Mouse (Mus musculus) Muller cell, postnatal 12 days (primary cell): ENCODE data around the gene Tmem128.
A peak's percentile ranks its signal among the peaks of the same experiment; 100 is the strongest.

Source experiments
- DNase-seq: peaks from one replicate; pipeline ENCODE4 v3.0.0-alpha.2; 2015; ENCODE audit errors: inconsistent ontology term

Tmem128 gene

DNA sequence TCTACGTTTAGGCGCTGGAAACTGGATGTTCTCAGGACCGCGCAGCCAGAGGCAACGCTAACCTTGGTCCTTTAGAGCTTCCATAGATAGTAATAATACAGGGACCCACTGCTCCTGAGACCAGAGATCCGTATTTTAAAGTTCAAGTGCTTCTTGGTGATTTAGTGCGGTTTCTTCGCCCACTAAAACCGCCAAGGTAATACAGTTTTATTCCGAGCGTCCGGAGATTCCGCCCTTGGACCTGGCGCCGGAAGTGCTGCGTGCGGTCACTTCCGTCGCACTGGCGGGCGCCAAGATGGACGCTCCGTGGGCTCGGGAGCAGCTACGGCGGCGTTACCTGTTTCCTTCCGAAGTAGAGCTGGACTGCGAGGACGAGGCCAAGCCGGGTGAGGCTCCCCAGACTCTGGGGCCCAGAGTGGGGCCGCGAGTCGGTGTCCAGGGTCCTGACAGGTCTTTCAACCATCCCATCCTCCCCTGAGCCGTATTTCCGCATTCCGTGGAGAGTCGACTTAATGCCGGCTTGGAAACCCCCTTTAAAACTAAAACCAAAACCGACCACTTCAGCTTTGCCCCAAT lies at the start of gene Tmem128:
Tmem128 (plus strand) TSS at position 79 of the 576 bp plus-strand sequence.
- DNase-seq, result peak; percentile 77

DNA sequence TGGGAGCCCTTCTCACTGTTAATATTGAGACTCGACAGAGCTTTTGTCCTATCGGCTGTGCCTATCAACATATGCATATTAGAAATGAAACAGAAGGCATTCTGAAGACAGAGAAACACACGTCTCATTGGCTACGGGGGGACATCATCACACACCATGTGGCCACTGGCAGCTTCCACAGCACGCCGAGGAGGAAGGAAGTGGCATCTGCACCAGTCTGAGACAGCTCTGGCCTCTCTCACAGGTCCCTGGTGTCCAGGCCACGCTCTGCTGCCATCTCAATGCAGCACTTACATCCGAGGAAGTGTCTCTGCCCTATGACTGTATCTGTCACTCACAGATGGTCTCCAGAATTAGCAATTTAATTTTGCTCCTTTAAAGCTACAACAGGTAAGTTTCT lies 48.3 kb upstream of the Tmem128 start:
- no peak for DNase-seq

DNA sequence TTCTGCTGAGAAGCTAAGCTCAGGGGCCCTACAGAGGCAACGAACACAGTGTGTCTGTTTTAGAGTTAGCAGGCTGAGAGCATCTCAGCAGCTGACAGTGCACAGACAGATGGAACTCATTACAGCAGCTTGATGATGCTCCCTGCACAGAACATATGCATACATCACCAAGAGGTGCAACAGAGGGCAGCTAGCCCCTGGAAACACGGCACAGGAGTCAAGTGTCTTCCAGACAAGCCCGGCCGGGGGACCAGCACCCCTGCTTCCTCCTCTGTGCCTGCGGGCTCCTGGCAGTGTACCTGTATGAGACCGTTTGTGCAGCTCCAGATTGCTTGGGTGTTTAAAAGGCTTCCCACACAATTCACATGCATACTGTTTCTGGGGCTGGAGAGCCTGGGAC lies 47.0 kb upstream of the Tmem128 start:
- DNase-seq, result no peak

DNA sequence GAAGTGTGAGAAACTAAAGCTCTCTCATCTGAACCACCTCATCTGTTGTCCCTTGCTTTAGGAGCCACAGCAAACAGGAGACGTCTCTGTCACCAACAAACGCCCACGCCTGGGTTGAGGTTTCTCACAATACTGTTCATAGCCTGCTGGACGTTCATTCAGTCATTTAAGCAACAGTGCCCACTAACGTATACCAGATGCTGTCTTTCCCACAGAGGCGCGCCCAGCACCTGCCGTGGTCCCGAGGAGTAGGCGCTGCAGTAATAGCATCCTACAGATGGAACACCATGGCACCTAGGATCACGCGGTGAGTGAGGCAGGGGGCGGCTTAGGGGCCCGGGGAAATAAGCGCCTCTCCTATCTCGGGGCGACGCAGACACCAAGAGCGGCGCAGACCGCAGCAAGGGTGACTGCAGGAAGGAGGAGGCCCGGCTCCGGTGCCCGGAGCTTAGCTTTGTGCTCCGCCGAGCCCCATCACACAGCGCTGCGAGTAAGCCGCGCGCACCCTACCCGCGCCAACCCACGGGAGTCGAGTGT lies 40.1 kb upstream of the Tmem128 start:
- DNase-seq, result peak; percentile 78

DNA sequence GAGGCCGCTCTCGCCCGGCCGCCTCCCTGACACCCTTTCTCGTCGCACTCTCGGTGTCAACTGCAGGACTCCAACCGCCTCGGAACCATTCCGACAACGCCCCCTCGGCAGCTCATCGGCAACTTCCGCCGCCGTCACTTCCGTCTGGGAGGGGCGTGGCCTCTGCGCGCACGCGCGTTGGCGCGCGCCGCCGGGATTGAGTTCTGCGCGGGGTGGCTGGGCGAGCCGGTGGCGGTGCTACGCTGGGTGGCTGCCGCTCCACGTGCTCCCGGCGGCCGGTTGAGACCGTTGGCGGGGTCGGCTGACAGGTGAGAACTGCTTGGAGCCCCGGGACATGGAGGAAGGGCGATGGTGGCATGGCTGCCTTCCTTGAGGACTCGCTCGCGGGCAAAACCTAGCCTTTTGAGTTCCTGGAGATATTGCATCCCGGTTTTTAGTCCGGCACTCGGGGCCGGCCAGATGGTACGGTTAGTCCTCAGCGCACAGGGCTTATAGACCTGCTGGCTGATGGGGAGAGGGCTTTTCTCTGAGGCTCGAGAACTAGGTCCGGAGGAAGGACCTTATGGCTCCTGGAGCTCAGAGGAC lies 39.6 kb upstream of the Tmem128 start, which contains the start of the genes Zbtb49 and Lyar:
Zbtb49 (minus strand) TSS at position 130 of the 585 bp plus-strand sequence.
Lyar (plus strand) TSS at position 143 of the 585 bp plus-strand sequence.
- DNase-seq, result peak; percentile 96

DNA sequence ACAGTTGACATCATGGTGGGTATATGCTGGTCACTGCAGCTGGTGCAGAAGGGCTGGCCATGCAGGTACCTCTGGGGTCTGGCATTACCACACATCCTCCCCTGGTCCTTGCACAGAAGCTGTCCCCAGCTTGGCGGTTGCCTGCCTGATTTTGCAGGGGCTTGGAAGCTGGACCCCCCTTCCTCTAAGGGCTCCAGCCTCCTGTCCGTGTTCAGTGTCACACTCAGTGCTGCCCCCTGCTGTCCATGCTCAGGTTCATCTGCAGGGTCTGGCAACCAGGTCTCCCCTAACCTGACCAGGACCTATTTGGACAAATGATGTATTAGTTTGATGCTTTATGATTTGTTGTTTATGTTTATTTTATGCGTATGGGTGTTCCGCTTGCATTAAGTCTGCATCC lies 24.6 kb upstream of the Tmem128 start:
- DNase-seq, result no peak

DNA sequence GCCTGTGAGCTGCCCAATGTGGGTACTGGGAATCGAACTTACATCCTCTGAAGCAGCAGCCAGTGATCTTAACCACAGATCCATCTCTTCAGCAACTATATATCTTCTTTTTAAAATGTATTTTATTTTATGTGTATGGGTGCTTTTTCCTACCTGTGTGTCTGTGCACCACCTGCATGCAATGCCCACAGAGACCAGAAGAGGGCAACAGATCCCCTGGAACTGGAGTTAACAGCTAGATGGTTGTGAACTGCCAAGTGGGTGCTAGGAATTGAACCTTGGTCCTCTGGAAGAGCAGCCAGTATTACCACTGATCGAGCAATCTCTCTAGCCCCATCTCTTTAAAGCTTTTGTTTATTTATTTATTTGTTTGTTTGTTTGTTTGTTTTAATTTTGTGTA lies 23.4 kb upstream of the Tmem128 start:
- DNase-seq, result no peak

DNA sequence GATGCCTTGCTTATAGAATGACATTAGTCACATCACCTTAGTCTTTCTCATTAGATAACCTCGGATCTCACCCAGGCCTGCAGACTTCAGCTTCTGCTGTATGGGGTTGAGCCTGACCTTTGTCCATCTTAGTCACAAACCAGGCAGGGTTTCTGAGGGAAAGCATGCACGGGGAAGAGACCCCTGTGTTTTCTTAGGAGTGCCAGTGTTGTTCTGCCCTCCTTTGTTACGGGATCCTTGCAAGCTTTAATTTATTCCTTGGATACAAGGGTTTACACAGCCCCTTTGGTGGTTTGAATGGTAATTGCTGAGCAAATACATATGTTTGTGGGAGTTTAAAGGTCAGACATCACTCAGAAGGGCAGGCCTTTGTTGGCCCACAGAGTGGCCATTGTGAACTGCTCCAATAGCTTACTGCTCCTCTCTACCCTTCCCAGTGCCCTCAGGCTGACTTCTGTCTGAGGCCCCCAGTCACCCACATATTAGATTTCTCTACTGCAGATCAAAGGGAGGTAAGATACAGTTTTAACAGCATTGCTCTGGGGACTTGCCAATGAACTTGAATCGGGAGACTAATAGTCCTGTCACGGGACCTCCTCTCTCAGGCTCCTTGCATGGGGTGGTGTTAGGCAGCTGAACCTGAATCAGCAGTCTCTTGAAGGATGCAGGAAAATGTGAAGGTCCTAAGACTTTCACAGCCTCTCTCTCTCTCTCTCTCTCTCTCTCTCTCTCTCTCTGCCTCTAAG lies 19.1 kb upstream of the Tmem128 start:
- DNase-seq, result no peak

DNA sequence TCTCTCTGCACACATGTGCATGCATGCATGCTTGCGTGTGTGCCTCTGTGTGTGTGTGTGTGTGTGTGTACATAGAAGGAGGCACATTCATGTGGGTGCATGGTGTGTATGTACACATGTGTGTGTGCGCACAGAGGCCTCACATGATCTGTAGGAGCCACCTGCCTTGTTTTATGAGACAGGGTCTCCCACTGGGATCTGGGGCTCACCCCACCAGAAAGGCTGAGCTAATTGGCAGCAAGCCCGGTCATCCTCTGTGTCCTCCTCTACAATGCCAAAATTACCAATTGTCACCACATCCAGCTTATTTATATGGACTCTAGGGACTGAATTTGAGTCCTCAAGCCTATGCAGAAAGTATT lies 18.5 kb upstream of the Tmem128 start:
- no peak for DNase-seq

DNA sequence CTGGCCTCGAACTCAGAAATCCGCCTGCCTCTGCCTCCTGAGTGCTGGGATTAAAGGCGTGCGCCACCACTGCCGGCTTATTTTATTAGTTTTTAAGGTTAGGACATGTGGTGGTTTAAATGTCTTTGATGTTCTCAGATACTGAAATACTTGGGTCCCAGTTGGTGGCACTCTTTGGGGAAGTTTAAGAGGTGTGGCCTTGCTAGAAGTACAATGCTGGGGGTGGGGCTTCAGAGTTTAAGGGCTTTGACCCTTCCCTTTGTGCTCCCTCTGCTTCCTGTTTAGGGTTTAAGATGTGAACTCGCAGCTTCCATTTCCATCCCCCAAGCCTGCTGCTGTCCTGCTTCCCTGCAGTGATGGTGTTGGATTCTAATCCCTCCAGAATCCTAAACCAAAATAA lies 18.0 kb upstream of the Tmem128 start:
- no peak for DNase-seq

DNA sequence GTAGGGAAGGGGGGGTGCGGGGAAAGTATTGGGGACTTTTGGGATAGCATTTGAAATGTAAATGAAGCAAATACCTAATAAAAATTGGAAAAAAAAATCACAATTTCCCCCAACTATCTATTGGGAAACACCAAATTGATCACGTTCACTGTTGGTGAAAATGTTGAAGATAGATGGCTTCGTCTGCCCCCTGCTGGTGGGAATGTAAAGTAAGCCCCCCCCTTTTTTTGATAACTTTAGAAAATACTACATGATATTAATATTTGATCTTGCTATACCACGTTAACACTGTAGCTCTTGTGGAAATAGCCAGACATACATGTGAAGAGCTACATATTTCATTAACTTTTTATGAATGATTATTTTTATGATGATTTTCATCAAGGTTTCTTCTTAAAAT lies 4.8 kb upstream of the Tmem128 start:
- no peak for DNase-seq

DNA sequence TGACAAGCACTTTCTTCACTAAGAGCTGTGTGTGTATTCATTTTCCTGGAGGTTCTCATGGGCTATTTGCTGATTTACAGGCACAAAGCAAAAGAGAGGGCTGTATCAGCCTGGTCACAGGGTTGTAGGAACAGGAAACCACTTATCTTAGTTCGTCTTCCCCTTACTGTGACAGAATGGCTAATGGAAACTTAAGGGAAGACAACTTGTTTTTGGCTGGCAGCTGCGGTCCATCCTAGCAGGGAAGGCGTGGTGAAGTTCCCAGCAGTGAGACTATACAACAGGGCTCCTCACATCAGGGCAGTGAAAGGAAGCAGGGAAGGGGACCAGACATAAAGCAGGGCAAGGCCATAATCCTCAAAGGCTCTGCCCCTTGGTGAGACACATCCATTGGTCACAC lies 4.3 kb upstream of the Tmem128 start:
- DNase-seq, result no peak

DNA sequence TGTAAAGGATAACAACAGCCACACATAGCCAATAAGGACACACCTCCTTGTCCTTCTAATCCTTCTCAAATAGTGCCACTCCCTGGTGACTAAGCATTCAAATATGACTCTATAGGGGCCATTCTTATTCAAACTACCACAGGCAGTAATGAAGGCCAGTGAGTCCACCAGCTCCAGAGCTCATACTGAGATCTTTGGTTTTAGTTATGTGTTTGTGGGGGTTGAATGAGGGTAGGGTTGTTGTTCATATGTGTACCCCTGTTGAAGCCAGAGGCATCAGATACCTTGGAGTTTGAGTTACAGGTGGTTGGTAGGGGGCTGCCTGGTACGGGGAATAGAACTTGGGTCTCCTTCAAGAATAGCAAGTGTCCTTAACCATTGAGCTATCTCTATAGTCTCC lies 3.4 kb upstream of the Tmem128 start:
- DNase-seq, result no peak

DNA sequence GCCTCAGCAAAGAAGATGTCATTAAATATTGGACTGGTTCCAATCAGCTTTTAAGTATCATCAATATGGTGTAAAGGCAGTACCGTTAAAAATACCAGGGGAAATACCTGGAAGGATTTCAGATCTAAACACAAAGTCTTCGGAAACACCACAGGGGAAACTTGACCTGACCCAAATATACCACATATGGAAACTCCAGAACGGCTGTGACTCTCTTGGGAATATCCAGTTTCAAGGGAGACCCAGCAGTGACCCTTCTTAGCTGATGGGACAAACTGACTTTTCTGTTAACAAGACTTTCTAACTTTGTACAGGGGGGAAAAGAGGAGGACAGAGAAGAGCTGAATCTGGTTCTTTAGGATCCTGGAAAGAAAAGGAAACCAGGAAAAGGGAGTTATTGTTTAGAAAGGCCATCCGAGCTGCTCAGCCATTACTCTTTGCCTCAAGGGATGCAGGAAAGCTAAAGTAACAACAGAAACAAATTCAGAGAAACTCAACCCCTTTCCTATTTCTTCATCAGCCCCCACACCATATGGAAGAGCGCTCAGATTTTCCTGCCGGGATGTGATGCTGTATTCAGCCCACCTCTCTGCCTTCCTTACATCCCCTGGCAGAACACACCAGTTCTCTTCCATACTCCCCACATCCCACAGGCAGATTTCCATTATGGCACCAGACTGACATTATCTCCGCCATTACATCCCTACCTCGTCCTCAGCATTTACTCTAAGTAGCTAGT lies 1.8 kb upstream of the Tmem128 start:
- DNase-seq, result no peak

DNA sequence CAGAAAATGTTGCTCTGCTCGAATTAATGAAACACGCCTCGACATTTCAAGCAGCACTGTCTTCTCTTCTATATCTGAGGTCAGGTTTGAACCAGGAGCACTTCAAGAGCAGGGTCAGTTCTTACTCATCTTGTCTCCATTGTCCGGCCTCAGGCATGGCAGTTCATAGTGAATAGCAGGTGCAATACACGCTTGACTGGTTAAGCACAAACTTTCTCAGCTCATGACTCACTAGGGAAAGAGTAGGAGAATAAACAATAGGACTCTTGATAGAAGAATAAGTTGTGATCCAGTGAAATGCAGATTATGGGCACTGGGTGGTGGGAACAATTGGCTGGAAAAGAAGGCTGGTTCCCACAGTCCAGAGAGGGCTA lies 1.2 kb upstream of the Tmem128 start:
- peak; percentile 85 for DNase-seq

DNA sequence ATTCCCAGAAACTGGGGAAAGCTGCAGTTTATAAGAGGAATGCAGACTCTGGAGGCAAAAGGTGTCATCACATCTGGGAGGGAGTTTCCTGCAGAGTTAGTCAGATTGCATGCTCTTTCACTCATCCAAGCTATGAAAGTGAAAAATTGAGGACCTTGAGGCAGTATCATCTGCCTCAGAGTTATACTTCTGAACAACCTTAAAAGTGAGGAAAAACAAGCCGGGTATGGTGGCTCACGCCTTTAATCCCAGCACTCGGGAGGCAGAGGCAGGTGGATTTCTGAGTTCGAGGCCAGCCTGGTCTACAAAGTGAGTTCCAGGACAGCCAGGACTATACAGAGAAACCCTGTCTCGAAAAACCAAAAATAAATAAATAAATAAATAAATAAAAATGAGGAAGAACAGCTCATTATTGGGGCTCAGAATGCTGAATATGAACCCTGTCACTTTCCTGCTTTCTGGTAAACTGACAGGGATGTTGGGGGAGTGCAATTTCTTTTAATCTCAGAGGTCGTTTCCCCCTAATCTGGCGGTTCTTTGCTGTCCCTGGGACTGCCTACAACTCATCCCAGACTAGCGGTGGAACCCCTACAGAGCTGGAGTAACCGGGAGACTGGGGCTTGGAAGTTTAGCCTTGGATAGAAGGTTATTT lies 404 bp upstream of the Tmem128 start:
- no peak for DNase-seq

DNA sequence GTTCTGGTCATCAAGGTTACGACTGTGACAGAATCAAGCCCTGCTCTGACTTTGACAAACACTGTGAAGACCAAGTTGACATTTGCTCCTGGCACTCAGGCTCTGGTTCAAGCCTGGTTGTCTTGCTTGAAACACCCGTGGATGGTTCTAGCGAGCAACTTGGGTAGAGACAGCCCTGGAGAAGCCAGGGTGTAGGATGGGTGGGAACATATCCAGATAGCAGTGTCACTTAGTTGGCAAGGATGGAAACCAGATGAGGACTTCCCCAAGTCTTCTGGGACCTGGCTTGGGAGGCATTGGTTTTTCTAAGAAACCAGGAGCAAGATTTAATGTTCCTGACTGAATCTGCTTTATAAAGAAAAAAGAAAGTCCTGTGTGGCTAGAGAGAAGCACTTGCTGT lies 11.0 kb downstream of the Tmem128 start:
- DNase-seq, result no peak

DNA sequence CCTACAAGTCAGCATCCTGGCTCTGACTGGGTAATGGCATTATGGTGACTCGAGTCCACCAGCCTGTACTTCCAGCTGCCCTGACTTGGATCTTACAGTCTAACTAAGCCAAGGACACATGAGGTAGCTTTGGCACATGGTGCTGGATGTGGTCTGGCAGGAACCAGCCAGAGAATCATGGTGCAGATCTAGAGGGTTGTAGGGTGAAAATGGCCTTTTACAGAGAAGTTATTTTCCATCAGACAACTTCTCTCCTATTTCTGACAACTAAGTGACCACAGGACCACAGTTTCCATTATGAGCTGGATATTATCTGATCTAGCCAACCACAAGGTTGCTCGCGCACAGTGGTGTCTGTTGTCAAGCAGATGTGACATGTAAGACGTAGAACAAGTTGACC lies 13.8 kb downstream of the Tmem128 start:
- DNase-seq, result no peak

DNA sequence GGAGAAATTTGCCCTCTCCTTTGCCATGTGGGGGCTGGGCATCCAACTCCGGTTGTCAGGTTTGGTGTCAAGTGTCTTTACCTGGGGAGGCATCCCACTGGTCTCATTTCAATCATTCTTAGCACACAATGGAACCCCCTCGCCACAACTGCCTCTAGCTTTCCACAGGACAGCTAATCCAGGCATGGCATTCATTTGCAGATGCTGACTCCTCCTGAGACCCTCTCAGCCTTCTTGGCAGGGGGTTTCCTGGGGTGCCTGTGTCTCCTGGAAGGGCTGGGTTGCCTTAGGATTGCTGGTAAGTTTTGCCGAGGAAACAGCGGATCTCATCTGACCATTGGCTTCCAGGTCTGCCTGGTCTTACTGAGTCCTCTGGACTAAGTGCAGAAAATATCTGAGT lies 15.8 kb downstream of the Tmem128 start, which contains the start of gene Otop1:
Otop1 (plus strand) TSS at position 202 of the 400 bp plus-strand sequence.
- no peak for DNase-seq

DNA sequence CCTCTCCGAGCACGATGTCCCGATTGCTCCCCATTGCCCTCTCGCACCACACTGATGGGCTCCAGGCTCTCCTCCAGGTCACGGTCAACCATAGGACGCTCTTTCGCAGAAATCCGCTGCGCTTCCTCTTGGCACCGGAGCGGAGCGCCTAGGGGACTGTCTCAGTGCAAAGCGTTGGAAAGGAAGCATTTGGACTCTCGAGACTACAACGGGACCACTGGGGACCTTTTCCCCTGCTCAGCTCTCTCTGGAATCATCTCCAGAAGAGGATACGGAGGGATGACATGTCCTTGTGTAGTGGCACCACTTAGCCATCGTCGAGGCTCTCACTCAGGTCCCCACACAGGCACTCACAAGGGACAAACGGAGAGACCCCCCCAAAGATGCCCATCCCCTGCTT lies 16.5 kb downstream of the Tmem128 start:
- no peak for DNase-seq

DNA sequence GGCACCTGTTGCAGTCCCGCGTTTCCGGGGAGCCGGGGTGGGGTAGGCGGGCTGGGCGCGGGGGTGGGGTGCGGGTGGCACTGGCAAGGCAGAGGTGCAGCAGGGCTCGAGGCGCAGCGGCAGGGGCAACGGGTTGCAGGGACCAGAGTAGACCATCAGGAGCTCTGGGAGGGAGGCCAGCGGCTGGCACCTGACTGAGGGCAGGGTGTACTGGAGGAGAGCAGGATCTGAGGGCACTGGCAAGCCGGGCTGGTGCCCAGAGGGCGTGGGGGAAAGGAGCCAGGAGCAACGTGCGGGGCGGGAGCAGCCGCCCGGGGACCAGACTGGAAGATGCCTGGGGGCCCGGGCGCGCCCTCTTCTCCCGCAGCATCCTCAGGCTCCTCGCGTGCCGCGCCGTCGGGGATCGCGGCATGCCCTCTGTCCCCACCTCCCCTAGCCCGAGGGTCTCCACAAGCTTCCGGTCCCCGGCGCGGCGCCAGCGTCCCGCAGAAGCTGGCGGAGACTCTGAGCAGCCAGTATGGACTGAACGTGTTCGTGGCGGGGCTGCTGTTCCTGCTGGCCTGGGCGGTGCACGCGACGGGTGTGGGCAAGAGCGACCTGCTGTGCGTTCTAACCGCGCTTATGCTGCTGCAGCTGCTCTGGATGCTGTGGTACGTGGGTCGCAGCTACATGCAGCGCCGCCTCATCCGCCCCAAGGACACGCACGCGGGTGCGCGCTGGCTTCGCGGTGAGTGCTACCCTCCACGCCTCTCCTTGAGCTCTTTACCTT lies 17.3 kb downstream of the Tmem128 start:
- no peak for DNase-seq
